Mouse (Mus musculus): Measurements from ENCODE around the gene Btbd9. TPM values are rescaled to one million over a fixed set of nuclear protein-coding genes. Genes with fewer than 3 reads are reported as not detected.
"Not testable (repeated sequence)": the region's sequence is repeated elsewhere in the genome, so short reads cannot be mapped to it uniquely, and the experiment has no call there.

The Btbd9 gene
- 40.6 and 43.6 TPM in 2 replicates for polyA plus RNA-seq (2014; fragmentation: Nextera tagmentation; extraction: Ambion mirVana)

- Histone ChIP-seq H3K4me3 (ENCODE audit: low read depth, low read length) (peak within 1 kb of the TSS; percentile 61), H3K9ac (replicated peaks; ENCODE audit: low read length) (peak within 1 kb of the TSS; percentile 59), H3K27ac (replicated peaks; ENCODE audit: low read depth, low read length) (peak within 1 kb of the TSS; percentile 14; the same call in 1 of the 2 replicates), H3K36me3 (replicated peaks; ENCODE audit: control insufficient read depth, insufficient read depth, low read depth, low read length) (no peaks in the 10 kb centered on the region), H3K9me3 (replicated peaks; ENCODE audit: control insufficient read depth, low read length) (no peaks in the 10 kb centered on the region), H3K4me2 (ENCODE audit: low read depth, low read length) (peak within 1 kb of the TSS; percentile 57), H3K27me3 (ENCODE audit: control insufficient read depth, insufficient read depth, low read length) (no peaks in the 10 kb centered on the region), H3K4me1 (ENCODE audit: control insufficient read depth, insufficient read depth, low read length) (no peaks in the 10 kb centered on the region)
- ATAC-seq (replicated peaks; ENCODE audit: insufficient number of reproducible peaks, low FRiP score, low TSS enrichment, low read depth) (peak; percentile 87), DNase-seq (ENCODE audit: low spot score) (peak; percentile 91)
- under 1% methylated on average over 79 of the region's 94 CpGs for WGBS
These were observed at the start of gene Btbd9 for GRCm38 (mm10) chr17:30575941-30576773. TSS of gene Btbd9 (minus strand) at chr17:30576488.

DNA sequence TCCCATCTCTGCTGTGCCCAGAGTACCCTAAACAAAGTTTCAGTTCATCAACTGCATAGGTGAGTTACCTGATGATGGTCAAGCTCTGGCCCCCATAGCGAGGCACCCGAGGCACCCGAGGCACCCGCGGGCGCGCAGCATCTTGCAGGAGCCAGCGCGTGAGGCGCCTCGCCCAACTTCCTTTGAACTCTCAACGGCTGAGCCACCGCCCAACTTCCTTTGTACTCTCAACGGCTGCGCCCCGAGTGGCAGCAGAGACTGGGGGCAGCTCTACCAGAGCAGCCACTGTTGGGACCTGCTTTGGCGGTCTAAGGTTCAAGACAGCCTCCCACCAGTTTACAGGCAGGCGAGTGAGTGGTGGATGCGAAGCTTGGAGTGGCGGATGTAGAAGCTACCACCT, 47.8 kb upstream of the Btbd9 start, which contains the start of gene Dnah8:
Gene Dnah8, plus strand, starts transcription at position 223 of the 400 bp plus-strand sequence.
- H3K9me3 ChIP-seq (replicated peaks; ENCODE audit: control insufficient read depth, low read length); H3K27me3 ChIP-seq (ENCODE audit: control insufficient read depth, insufficient read depth, low read length); H3K4me3 ChIP-seq (ENCODE audit: low read depth, low read length); DNase-seq (ENCODE audit: low spot score); H3K4me1 ChIP-seq (ENCODE audit: control insufficient read depth, insufficient read depth, low read length); ATAC-seq (replicated peaks; ENCODE audit: insufficient number of reproducible peaks, low FRiP score, low TSS enrichment, low read depth); H3K36me3 ChIP-seq (replicated peaks; ENCODE audit: control insufficient read depth, insufficient read depth, low read depth, low read length); H3K9ac ChIP-seq (replicated peaks; ENCODE audit: low read length); H3K27ac ChIP-seq (replicated peaks; ENCODE audit: low read depth, low read length); H3K4me2 ChIP-seq (ENCODE audit: low read depth, low read length): not testable (repeated sequence)
- no CpG with 5 or more reads among the region's 20 CpGs for WGBS

DNA sequence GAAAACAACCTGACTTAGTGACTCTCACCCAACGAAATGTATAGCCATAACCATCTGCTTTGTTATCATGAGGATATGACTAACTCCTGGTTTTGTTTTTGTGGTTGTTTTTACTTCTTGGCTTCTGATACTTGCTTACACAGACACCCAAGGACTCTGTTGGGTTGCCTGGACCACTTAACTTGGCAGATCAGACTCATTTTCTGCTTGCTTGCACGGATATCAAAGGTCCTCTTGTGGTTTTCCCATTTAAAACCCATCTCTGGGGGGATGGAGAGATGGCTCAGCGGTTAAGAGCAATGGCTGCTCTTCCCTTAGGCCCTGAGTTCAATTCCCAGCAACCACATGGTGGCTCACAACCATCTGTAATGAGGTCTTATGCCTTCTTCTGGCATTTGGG, 46.9 kb upstream of the Btbd9 start:
- no peak overlapping the region for H3K4me3 ChIP-seq (ENCODE audit: low read depth, low read length)
- ATAC-seq (replicated peaks; ENCODE audit: insufficient number of reproducible peaks, low FRiP score, low TSS enrichment, low read depth) (no peak), DNase-seq (ENCODE audit: low spot score) (no peak)
- H3K9ac ChIP-seq (replicated peaks; ENCODE audit: low read length), result no peak overlapping the region
- H3K4me2 ChIP-seq (ENCODE audit: low read depth, low read length), result no peak overlapping the region
- H3K4me1 ChIP-seq (ENCODE audit: control insufficient read depth, insufficient read depth, low read length), result no peaks in the 10 kb centered on the region
- no peaks in the 10 kb centered on the region for H3K9me3 ChIP-seq (replicated peaks; ENCODE audit: control insufficient read depth, low read length)
- 81% methylated on average over 3 of the region's 3 CpGs for WGBS
- no peak overlapping the region for H3K27ac ChIP-seq (replicated peaks; ENCODE audit: low read depth, low read length)
- H3K27me3 ChIP-seq (ENCODE audit: control insufficient read depth, insufficient read depth, low read length), result no peaks in the 10 kb centered on the region
- H3K36me3 ChIP-seq (replicated peaks; ENCODE audit: control insufficient read depth, insufficient read depth, low read depth, low read length), result no peaks in the 10 kb centered on the region

GRCm38 (mm10) chr17:30621450-30621849, 45.2 kb upstream of the Btbd9 start:
- DNase-seq (ENCODE audit: low spot score) (no peak), ATAC-seq (replicated peaks; ENCODE audit: insufficient number of reproducible peaks, low FRiP score, low TSS enrichment, low read depth) (no peak)
- H3K9me3 ChIP-seq (replicated peaks; ENCODE audit: control insufficient read depth, low read length), result no peaks in the 10 kb centered on the region
- H3K36me3 ChIP-seq (replicated peaks; ENCODE audit: control insufficient read depth, insufficient read depth, low read depth, low read length), result no peaks in the 10 kb centered on the region
- no peak overlapping the region for H3K27ac ChIP-seq (replicated peaks; ENCODE audit: low read depth, low read length)
- no peaks in the 10 kb centered on the region for H3K4me1 ChIP-seq (ENCODE audit: control insufficient read depth, insufficient read depth, low read length)
- H3K9ac ChIP-seq (replicated peaks; ENCODE audit: low read length), result no peak overlapping the region
- H3K4me2 ChIP-seq (ENCODE audit: low read depth, low read length), result no peak overlapping the region
- H3K27me3 ChIP-seq (ENCODE audit: control insufficient read depth, insufficient read depth, low read length), result no peaks in the 10 kb centered on the region
- H3K4me3 ChIP-seq (ENCODE audit: low read depth, low read length), result no peak overlapping the region
- 72% methylated on average over 4 of the region's 4 CpGs for WGBS

- ATAC-seq (replicated peaks; ENCODE audit: insufficient number of reproducible peaks, low FRiP score, low TSS enrichment, low read depth) (no peak), DNase-seq (ENCODE audit: low spot score) (no peak)
- Histone ChIP-seq H3K9ac (replicated peaks; ENCODE audit: low read length) (no peak overlapping the region), H3K27me3 (ENCODE audit: control insufficient read depth, insufficient read depth, low read length) (no peaks in the 10 kb centered on the region), H3K36me3 (replicated peaks; ENCODE audit: control insufficient read depth, insufficient read depth, low read depth, low read length) (no peaks in the 10 kb centered on the region), H3K9me3 (replicated peaks; ENCODE audit: control insufficient read depth, low read length) (no peaks in the 10 kb centered on the region), H3K27ac (replicated peaks; ENCODE audit: low read depth, low read length) (no peak overlapping the region), H3K4me3 (ENCODE audit: low read depth, low read length) (no peak overlapping the region), H3K4me2 (ENCODE audit: low read depth, low read length) (no peak overlapping the region), H3K4me1 (ENCODE audit: control insufficient read depth, insufficient read depth, low read length) (no peaks in the 10 kb centered on the region)
- WGBS, result 64% methylated on average over 2 of the region's 2 CpGs
These were observed 44.3 kb upstream of the Btbd9 start for GRCm38 (mm10) chr17:30620548-30620947.

- Histone ChIP-seq H3K27me3 (ENCODE audit: control insufficient read depth, insufficient read depth, low read length) (no peaks in the 10 kb centered on the region), H3K9me3 (replicated peaks; ENCODE audit: control insufficient read depth, low read length) (no peaks in the 10 kb centered on the region), H3K4me3 (ENCODE audit: low read depth, low read length) (no peak overlapping the region), H3K36me3 (replicated peaks; ENCODE audit: control insufficient read depth, insufficient read depth, low read depth, low read length) (no peaks in the 10 kb centered on the region), H3K4me2 (ENCODE audit: low read depth, low read length) (no peak overlapping the region), H3K9ac (replicated peaks; ENCODE audit: low read length) (no peak overlapping the region), H3K27ac (replicated peaks; ENCODE audit: low read depth, low read length) (no peak overlapping the region), H3K4me1 (ENCODE audit: control insufficient read depth, insufficient read depth, low read length) (no peaks in the 10 kb centered on the region)
- ATAC-seq (replicated peaks; ENCODE audit: insufficient number of reproducible peaks, low FRiP score, low TSS enrichment, low read depth) (no peak), DNase-seq (ENCODE audit: low spot score) (no peak)
- 64% methylated on average over 2 of the region's 2 CpGs for WGBS
These were observed 42.9 kb upstream of the Btbd9 start for GRCm38 (mm10) chr17:30619153-30619552.

- no peaks in the 10 kb centered on the region for H3K9me3 ChIP-seq (replicated peaks; ENCODE audit: control insufficient read depth, low read length)
- H3K9ac ChIP-seq (replicated peaks; ENCODE audit: low read length), result no peak overlapping the region
- 90% methylated on average over 3 of the region's 3 CpGs for WGBS
- H3K27ac ChIP-seq (replicated peaks; ENCODE audit: low read depth, low read length), result no peak overlapping the region
- H3K4me1 ChIP-seq (ENCODE audit: control insufficient read depth, insufficient read depth, low read length), result no peaks in the 10 kb centered on the region
- no peaks in the 10 kb centered on the region for H3K27me3 ChIP-seq (ENCODE audit: control insufficient read depth, insufficient read depth, low read length)
- ATAC-seq (replicated peaks; ENCODE audit: insufficient number of reproducible peaks, low FRiP score, low TSS enrichment, low read depth), result no peak
- no peak for DNase-seq (ENCODE audit: low spot score)
- H3K4me2 ChIP-seq (ENCODE audit: low read depth, low read length), result no peak overlapping the region
- no peaks in the 10 kb centered on the region for H3K36me3 ChIP-seq (replicated peaks; ENCODE audit: control insufficient read depth, insufficient read depth, low read depth, low read length)
- H3K4me3 ChIP-seq (ENCODE audit: low read depth, low read length), result no peak overlapping the region
These were observed 42.0 kb upstream of the Btbd9 start for GRCm38 (mm10) chr17:30618136-30618891.

DNA sequence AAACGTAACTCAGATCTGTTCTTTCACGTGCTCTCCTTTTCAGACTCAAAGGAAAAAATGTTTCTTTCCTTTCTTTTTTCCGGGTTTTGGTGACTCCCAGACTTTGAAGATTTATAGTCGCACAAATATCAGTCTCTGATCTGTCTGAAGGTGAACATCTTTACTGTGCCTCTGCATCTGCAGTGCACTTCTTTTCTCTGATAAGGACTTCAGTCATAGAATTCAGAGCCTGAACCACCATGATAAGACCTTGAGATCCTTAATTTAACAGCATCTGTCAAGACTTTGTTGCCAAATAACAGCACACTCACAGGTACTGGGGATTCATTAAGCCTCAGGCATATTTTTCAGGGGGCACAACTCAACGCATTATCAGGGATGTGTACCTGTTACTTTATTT, 39.9 kb upstream of the Btbd9 start:
- Histone ChIP-seq H3K9ac (replicated peaks; ENCODE audit: low read length) (no peak overlapping the region), H3K27ac (replicated peaks; ENCODE audit: low read depth, low read length) (no peak overlapping the region), H3K27me3 (ENCODE audit: control insufficient read depth, insufficient read depth, low read length) (no peaks in the 10 kb centered on the region), H3K4me2 (ENCODE audit: low read depth, low read length) (no peak overlapping the region), H3K4me3 (ENCODE audit: low read depth, low read length) (no peak overlapping the region), H3K9me3 (replicated peaks; ENCODE audit: control insufficient read depth, low read length) (no peaks in the 10 kb centered on the region), H3K36me3 (replicated peaks; ENCODE audit: control insufficient read depth, insufficient read depth, low read depth, low read length) (no peaks in the 10 kb centered on the region), H3K4me1 (ENCODE audit: control insufficient read depth, insufficient read depth, low read length) (no peaks in the 10 kb centered on the region)
- no peak for ATAC-seq (replicated peaks; ENCODE audit: insufficient number of reproducible peaks, low FRiP score, low TSS enrichment, low read depth)
- 90% methylated on average over 5 of the region's 5 CpGs for WGBS
- no peak for DNase-seq (ENCODE audit: low spot score)
